Mouse (Mus musculus) layer of hippocampus, adult 2 months (tissue): ENCODE results near the gene Iltifb. TPM values are rescaled to one million over a fixed set of nuclear protein-coding genes. Genes with fewer than 3 reads are reported as not detected.

Experiments
- total RNA-seq, 2 experiments: library from RNA; stranded (reverse); gene quantifications; 2 replicates each; pipeline ENCODE4 v1.2.3; 2021

Gene Iltifb
- total RNA-seq, 2 experiments from 2014 or later: not detected

Other genes with a start within 250 kb of the Iltifb start
- 10 to 100 TPM in 1 of 2 experiments, 1 to 10 TPM in 1; 9.5 to 10.5 TPM for gene Mdm1, start 153.2 kb downstream of the Iltifb start, total RNA-seq
- gene Il22, start 90.1 kb downstream of the Iltifb start, total RNA-seq: not detected
- gene Gm32717, start 54.3 kb downstream of the Iltifb start, total RNA-seq: under 1 TPM; 0.69 to 0.92 TPM
- gene Gm32802, start 36.4 kb downstream of the Iltifb start, total RNA-seq: under 1 TPM; 0.69 to 0.92 TPM
- gene Gm9040, start 31.9 kb upstream of the Iltifb start, total RNA-seq: not detected
- gene Gm9044, start 37.4 kb upstream of the Iltifb start, total RNA-seq: not detected
- not detected for gene Gm9045, start 42.8 kb upstream of the Iltifb start, total RNA-seq
- not detected for gene Gm9046, start 48.2 kb upstream of the Iltifb start, total RNA-seq
- not detected for gene Gm9048, start 53.6 kb upstream of the Iltifb start, total RNA-seq
- gene Gm9049, start 59.1 kb upstream of the Iltifb start, total RNA-seq: not detected
- not detected for gene Ifng, start 146.0 kb upstream of the Iltifb start, total RNA-seq